Mouse (Mus musculus) liver, postnatal 0 days (tissue): ENCODE results near the gene Tctn1.

Experiments used
- CTCF ChIP-seq: sonication (generic); IDR thresholded peaks from 2 replicates; pipeline ENCODE4 v1.5.1; 2016; ENCODE audit warnings: antibody characterized with exemption, low read depth
- EP300 ChIP-seq: IDR thresholded peaks from 2 replicates; pipeline ENCODE4 v1.6.1; 2016; ENCODE audit warnings: antibody characterized with exemption, low read depth, mild to moderate bottlenecking

DNA sequence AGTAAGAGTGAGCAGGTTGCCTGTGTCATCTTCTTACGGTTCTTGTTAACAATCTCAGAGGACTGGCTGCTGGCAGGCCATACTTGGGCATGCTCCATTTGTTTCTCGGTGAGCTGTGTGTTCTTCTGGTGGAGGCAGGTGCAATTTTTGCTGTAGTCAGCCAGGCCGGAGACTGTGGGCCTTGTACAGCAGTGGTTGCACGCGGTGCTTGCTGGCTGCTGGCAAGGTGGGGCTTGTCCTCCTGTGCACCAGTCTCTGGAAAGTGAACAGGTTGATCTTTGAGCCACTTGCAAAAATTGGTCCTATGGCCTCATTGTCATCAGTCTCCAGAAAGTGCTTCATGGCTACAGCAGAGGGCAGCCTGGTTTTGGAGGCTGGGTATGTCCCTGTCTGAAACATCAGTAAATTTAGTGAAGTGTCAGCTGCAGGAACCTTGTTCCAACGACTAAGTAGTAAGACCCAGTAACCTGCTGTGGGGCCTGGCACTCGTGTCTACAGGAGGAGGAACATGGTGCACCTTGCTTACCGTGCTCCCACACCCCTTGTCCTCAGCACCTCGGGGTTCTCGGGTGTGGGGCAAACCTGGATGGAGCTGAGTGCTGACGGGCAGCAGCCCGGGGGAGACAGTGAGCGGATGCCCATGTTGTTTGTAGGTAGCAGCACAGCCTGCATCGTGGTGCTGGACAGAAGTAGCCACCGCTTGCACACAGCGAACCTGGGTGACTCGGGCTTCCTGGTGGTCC is 48.9 kb upstream of the Tctn1 start:
- TF ChIP-seq CTCF, result no peak
- TF ChIP-seq EP300, result no peak
